Mouse (Mus musculus): ENCODE measurements around the gene Esyt1. TPM values are rescaled to one million over a fixed set of nuclear protein-coding genes. Genes with fewer than 3 reads are reported as not detected.

Esyt1 gene
- polyA plus RNA-seq, 1 experiment: 120 TPM

GRCm38 (mm10) chr10:128490232-128490631 is 35.4 kb downstream of the Esyt1 start:
- no peak for TF ChIP-seq CEBPB (IDR thresholded peaks at IDR 0.05; ENCODE audit: low read depth)
- TF ChIP-seq USF1 (IDR thresholded peaks at IDR 0.05; ENCODE audit: low read depth): no peak
- Histone ChIP-seq H3K4me3 (ENCODE audit: insufficient read depth, poor library complexity, severe bottlenecking) (no peak overlapping the region), H3ac (ENCODE audit: control insufficient read depth, insufficient read length, low read depth) (no peak overlapping the region), H3K79me3 (ENCODE audit: low read depth) (peaks cover 39% of the 10 kb centered on the region), H3K79me2 (ENCODE audit: control insufficient read depth, insufficient read depth) (peaks cover 50% of the 10 kb centered on the region), H3K36me3 (ENCODE audit: control insufficient read depth, insufficient read depth) (peaks cover 67% of the 10 kb centered on the region), H3K27me3 (ENCODE audit: control insufficient read depth, insufficient read depth, insufficient read length) (no peaks in the 10 kb centered on the region)

DNA sequence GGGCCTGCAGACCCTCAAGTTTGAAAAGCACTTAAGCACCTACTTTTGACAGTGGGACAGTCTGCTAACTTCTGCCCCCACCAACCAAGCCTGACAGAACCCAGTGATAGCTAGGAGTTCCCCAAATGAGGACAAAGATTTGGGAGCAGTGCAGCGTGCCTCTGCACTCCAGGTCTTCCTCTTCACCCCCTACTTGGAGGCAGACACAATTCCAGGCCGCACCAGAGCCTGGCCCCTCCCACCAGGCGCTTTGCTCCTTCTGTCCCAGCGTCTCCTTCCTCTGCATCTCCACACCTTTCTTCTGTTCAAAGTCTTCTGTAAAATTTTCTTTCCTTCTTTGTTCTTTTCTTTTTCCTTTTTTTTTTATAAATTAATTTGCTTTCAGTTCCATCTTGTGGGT is 35.9 kb downstream of the Esyt1 start:
- Histone ChIP-seq H3K79me3 (ENCODE audit: low read depth) (peaks cover 35% of the 10 kb centered on the region), H3K79me2 (ENCODE audit: control insufficient read depth, insufficient read depth) (peaks cover 45% of the 10 kb centered on the region), H3ac (ENCODE audit: control insufficient read depth, insufficient read length, low read depth) (no peak overlapping the region), H3K36me3 (ENCODE audit: control insufficient read depth, insufficient read depth) (peaks cover 67% of the 10 kb centered on the region), H3K4me3 (ENCODE audit: insufficient read depth, poor library complexity, severe bottlenecking) (no peak overlapping the region), H3K27me3 (ENCODE audit: control insufficient read depth, insufficient read depth, insufficient read length) (no peaks in the 10 kb centered on the region)
- TF ChIP-seq USF1 (IDR thresholded peaks at IDR 0.05; ENCODE audit: low read depth): no peak

DNA sequence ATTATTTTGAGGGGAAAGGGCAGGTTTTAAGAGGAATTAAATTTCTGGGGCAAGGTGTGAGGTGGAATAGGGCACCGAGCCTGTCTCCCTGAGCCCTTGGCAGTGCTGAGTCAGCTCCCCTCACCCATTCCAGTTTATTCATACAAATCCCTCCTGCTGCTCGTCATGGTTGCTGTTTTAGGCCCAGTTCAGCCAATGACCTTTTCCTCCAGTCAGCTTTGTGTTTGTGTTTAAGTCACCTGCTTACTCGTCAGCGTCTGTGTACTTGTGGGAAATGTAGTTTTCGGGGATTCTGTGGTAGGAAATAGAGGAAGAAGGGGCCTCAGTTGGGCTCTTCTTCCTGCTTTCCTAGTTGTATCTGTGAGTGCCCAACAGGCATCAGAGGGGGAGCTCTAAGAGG is 36.3 kb downstream of the Esyt1 start:
- H3K79me2 ChIP-seq (ENCODE audit: control insufficient read depth, insufficient read depth): peaks cover 41% of the 10 kb centered on the region
- peaks cover 32% of the 10 kb centered on the region for H3K79me3 ChIP-seq (ENCODE audit: low read depth)
- H3K4me3 ChIP-seq (ENCODE audit: insufficient read depth, poor library complexity, severe bottlenecking): no peak overlapping the region
- peaks cover 67% of the 10 kb centered on the region for H3K36me3 ChIP-seq (ENCODE audit: control insufficient read depth, insufficient read depth)
- no peak for TF ChIP-seq CEBPB (IDR thresholded peaks at IDR 0.05; ENCODE audit: low read depth)
- TF ChIP-seq MYOD1 (IDR thresholded peaks at IDR 0.05; ENCODE audit: control insufficient read depth, insufficient read length, low read depth): no peak
- no peak for TF ChIP-seq CTCF (IDR thresholded peaks at IDR 0.05; ENCODE audit: control insufficient read depth, insufficient read depth, insufficient read length)
- TF ChIP-seq USF1 (IDR thresholded peaks at IDR 0.05; ENCODE audit: low read depth): no peak
- TF ChIP-seq MYOG (IDR thresholded peaks at IDR 0.05; ENCODE audit: control insufficient read depth, extremely low read depth, insufficient read length): no peak
- no peak for TF ChIP-seq FOSL1 (IDR thresholded peaks at IDR 0.05; ENCODE audit: insufficient read depth, low read length, poor library complexity, severe bottlenecking)
- no peak for TF ChIP-seq MAX (IDR thresholded peaks at IDR 0.05)
- H3ac ChIP-seq (ENCODE audit: control insufficient read depth, insufficient read length, low read depth): no peak overlapping the region
- no peaks in the 10 kb centered on the region for H3K27me3 ChIP-seq (ENCODE audit: control insufficient read depth, insufficient read depth, insufficient read length)

GRCm38 (mm10) chr10:128488776-128489175 is 36.9 kb downstream of the Esyt1 start:
- no peak overlapping the region for H3ac ChIP-seq (ENCODE audit: control insufficient read depth, insufficient read length, low read depth)
- peaks cover 73% of the 10 kb centered on the region for H3K36me3 ChIP-seq (ENCODE audit: control insufficient read depth, insufficient read depth)
- H3K4me3 ChIP-seq (ENCODE audit: insufficient read depth, poor library complexity, severe bottlenecking): no peak overlapping the region
- no peak for TF ChIP-seq USF1 (IDR thresholded peaks at IDR 0.05; ENCODE audit: low read depth)
- no peak for TF ChIP-seq FOSL1 (IDR thresholded peaks at IDR 0.05; ENCODE audit: insufficient read depth, low read length, poor library complexity, severe bottlenecking)
- no peak for TF ChIP-seq MAX (IDR thresholded peaks at IDR 0.05)
- TF ChIP-seq CTCF (IDR thresholded peaks at IDR 0.05; ENCODE audit: control insufficient read depth, insufficient read depth, insufficient read length): no peak
- H3K27me3 ChIP-seq (ENCODE audit: control insufficient read depth, insufficient read depth, insufficient read length): no peaks in the 10 kb centered on the region
- H3K79me3 ChIP-seq (ENCODE audit: low read depth): peaks cover 31% of the 10 kb centered on the region
- peaks cover 36% of the 10 kb centered on the region for H3K79me2 ChIP-seq (ENCODE audit: control insufficient read depth, insufficient read depth)

DNA sequence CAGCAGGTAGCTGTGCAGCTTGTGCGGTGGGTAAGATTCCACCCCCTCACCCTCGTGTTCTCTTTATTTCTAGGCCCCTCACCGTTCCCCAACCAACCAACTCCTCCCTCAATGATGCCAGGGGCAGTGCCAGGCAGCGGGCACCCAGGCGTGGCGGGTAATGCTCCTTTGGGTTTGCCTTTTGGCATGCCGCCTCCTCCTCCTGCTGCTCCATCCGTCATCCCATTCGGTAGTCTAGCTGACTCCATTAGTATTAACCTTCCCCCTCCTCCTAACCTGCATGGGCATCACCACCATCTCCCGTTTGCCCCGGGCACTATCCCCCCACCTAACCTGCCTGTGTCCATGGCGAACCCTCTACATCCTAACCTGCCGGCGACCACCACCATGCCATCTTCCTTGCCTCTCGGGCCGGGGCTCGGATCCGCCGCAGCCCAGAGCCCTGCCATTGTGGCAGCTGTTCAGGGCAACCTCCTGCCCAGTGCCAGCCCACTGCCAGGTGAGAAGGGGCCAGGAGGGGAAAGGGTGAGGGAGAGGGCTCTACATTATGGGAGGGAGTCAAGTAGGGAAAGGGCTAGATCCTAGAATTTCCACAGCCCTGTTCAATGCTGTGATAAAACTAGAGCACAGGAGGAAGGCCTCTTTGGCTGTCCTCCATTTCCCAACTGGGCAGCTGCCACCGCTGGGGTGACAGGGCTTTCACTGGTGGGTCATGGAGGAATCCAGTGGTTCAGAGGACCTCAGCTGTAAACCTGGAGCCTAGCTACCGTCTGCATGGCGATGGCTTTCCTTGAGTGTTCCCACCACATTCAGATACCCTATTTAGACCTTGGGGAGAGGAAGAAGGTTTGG is 37.6 kb downstream of the Esyt1 start:
- Histone ChIP-seq H3K36me3 (ENCODE audit: control insufficient read depth, insufficient read depth) (peaks cover 80% of the 10 kb centered on the region), H3K79me3 (ENCODE audit: low read depth) (peaks cover 25% of the 10 kb centered on the region), H3K27me3 (ENCODE audit: control insufficient read depth, insufficient read depth, insufficient read length) (no peaks in the 10 kb centered on the region), H3K79me2 (ENCODE audit: control insufficient read depth, insufficient read depth) (peaks cover 29% of the 10 kb centered on the region), H3K4me3 (ENCODE audit: insufficient read depth, poor library complexity, severe bottlenecking) (no peak overlapping the region), H3ac (ENCODE audit: control insufficient read depth, insufficient read length, low read depth) (no peak overlapping the region)
- TF ChIP-seq MAX (IDR thresholded peaks at IDR 0.05) (no peak), MYOG (IDR thresholded peaks at IDR 0.05; ENCODE audit: control insufficient read depth, extremely low read depth, insufficient read length) (no peak), FOSL1 (IDR thresholded peaks at IDR 0.05; ENCODE audit: insufficient read depth, low read length, poor library complexity, severe bottlenecking) (no peak), USF1 (IDR thresholded peaks at IDR 0.05; ENCODE audit: low read depth) (no peak), CTCF (IDR thresholded peaks at IDR 0.05; ENCODE audit: control insufficient read depth, insufficient read depth, insufficient read length) (no peak), CEBPB (IDR thresholded peaks at IDR 0.05; ENCODE audit: low read depth) (no peak), MYOD1 (IDR thresholded peaks at IDR 0.05; ENCODE audit: control insufficient read depth, insufficient read length, low read depth) (no peak)

DNA sequence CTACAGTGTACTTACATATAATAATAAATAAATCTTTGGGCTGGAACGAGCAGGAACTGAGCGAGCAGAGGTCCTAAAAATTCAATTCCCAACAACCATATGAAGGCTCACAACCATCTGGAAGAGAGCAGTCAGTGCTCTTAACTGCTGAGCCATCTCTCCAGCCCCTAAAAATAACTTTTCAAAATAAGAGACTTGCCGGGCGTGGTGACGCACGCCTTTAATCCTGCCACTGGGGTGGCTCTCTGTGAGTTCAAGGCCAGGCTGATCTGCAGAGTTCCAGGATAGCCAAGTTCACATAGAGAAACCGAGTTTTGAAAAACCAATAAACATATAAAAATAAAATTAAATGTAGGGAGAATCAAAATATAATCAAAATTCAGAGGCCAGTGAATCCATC is 39.3 kb downstream of the Esyt1 start:
- Histone ChIP-seq H3K79me3 (ENCODE audit: low read depth) (peaks cover 8% of the 10 kb centered on the region), H3K4me3 (ENCODE audit: insufficient read depth, poor library complexity, severe bottlenecking) (no peak overlapping the region), H3ac (ENCODE audit: control insufficient read depth, insufficient read length, low read depth) (no peak overlapping the region), H3K36me3 (ENCODE audit: control insufficient read depth, insufficient read depth) (peaks cover 85% of the 10 kb centered on the region), H3K79me2 (ENCODE audit: control insufficient read depth, insufficient read depth) (peaks cover 12% of the 10 kb centered on the region), H3K27me3 (ENCODE audit: control insufficient read depth, insufficient read depth, insufficient read length) (no peaks in the 10 kb centered on the region)
- TF ChIP-seq CTCF (IDR thresholded peaks at IDR 0.05; ENCODE audit: control insufficient read depth, insufficient read depth, insufficient read length) (no peak), MAX (IDR thresholded peaks at IDR 0.05) (no peak), MYOD1 (IDR thresholded peaks at IDR 0.05; ENCODE audit: control insufficient read depth, insufficient read length, low read depth) (no peak), MYOG (IDR thresholded peaks at IDR 0.05; ENCODE audit: control insufficient read depth, extremely low read depth, insufficient read length) (no peak), FOSL1 (IDR thresholded peaks at IDR 0.05; ENCODE audit: insufficient read depth, low read length, poor library complexity, severe bottlenecking) (no peak), USF1 (IDR thresholded peaks at IDR 0.05; ENCODE audit: low read depth) (no peak)

Measured in C2C12 (cell line).